Mouse (Mus musculus): Measurements from ENCODE around the gene Bpnt1.

Gene Bpnt1

GRCm38 (mm10) chr1:185404021-185404420, 72.1 kb downstream of the Bpnt1 start:
- no peak for DNase-seq (ENCODE audit: low read depth, low spot score)

GRCm38 (mm10) chr1:185405921-185406320, 74.0 kb downstream of the Bpnt1 start:
- DNase-seq (ENCODE audit: low read depth, low spot score): no peak

All from skeletal muscle tissue, adult 2 months (tissue).